Mouse (Mus musculus): ENCODE measurements at regions not wholly inside any gene's neighbourhood (a gene's known extent, or its start where the extent isn't known, plus 50 kb on each side); places are given as distances from the start of the nearest gene placed in this dataset.

GRCm38 (mm10) chr4:31463130-31463698 is 500.7 kb upstream of the Map3k7 start:
- WGBS (ENCODE audit: insufficient replicate concordance) = 66% methylated on average over 5 of the region's 5 CpGs

GRCm38 (mm10) chr4:31468306-31468705 is 495.6 kb upstream of the Map3k7 start:
- WGBS (ENCODE audit: insufficient replicate concordance) = 76% methylated on average over 9 of the region's 9 CpGs
- no peaks in the 10 kb centered on the region for H3K9me3 ChIP-seq (replicated peaks)
- H3K27ac ChIP-seq = no peak overlapping the region
- no peaks in the 10 kb centered on the region for H3K36me3 ChIP-seq
- no peak overlapping the region for H3K4me2 ChIP-seq
- H3K4me1 ChIP-seq = no peaks in the 10 kb centered on the region
- H3K4me3 ChIP-seq = no peak overlapping the region
- no peaks in the 10 kb centered on the region for H3K27me3 ChIP-seq (replicated peaks)
- no peak overlapping the region for H3K9ac ChIP-seq
- ATAC-seq = no peak

More at GRCm38 (mm10) chr4:31463130-31463698, 500.7 kb upstream of the Map3k7 start:
- Histone ChIP-seq H3K9me3 (replicated peaks) (no peaks in the 10 kb centered on the region), H3K27me3 (replicated peaks) (no peaks in the 10 kb centered on the region), H3K27ac (no peak overlapping the region), H3K4me3 (no peak overlapping the region), H3K36me3 (no peaks in the 10 kb centered on the region), H3K4me1 (no peaks in the 10 kb centered on the region), H3K9ac (no peak overlapping the region), H3K4me2 (no peak overlapping the region)
- ATAC-seq = no peak

- H3K4me1 ChIP-seq = no peaks in the 10 kb centered on the region
- H3K27ac ChIP-seq = no peak overlapping the region
- no peak overlapping the region for H3K4me2 ChIP-seq
- no peaks in the 10 kb centered on the region for H3K9me3 ChIP-seq (replicated peaks)
- no peak overlapping the region for H3K4me3 ChIP-seq
- no peak overlapping the region for H3K9ac ChIP-seq
- no peaks in the 10 kb centered on the region for H3K36me3 ChIP-seq
- no peak for ATAC-seq
- 63% methylated on average over 4 of the region's 4 CpGs for WGBS (ENCODE audit: insufficient replicate concordance)
- no peaks in the 10 kb centered on the region for H3K27me3 ChIP-seq (replicated peaks)
These were observed 494.1 kb upstream of the Map3k7 start for GRCm38 (mm10) chr4:31469803-31470202.

- Histone ChIP-seq H3K27ac (no peak overlapping the region), H3K9me3 (replicated peaks) (no peaks in the 10 kb centered on the region), H3K27me3 (replicated peaks) (no peaks in the 10 kb centered on the region), H3K9ac (no peak overlapping the region), H3K4me1 (no peaks in the 10 kb centered on the region), H3K4me3 (no peak overlapping the region), H3K4me2 (no peak overlapping the region), H3K36me3 (no peaks in the 10 kb centered on the region)
- no peak for ATAC-seq
- WGBS (ENCODE audit: insufficient replicate concordance) = 70% methylated on average over 3 of the region's 3 CpGs
These were observed 471.4 kb upstream of the Map3k7 start for GRCm38 (mm10) chr4:31492535-31492934.

GRCm38 (mm10) chr4:31493087-31493511 is 470.8 kb upstream of the Map3k7 start:
- Histone ChIP-seq H3K27ac (no peak overlapping the region), H3K9ac (no peak overlapping the region), H3K27me3 (replicated peaks) (no peaks in the 10 kb centered on the region), H3K4me2 (no peak overlapping the region), H3K4me3 (no peak overlapping the region), H3K36me3 (no peaks in the 10 kb centered on the region), H3K9me3 (replicated peaks) (no peaks in the 10 kb centered on the region), H3K4me1 (no peaks in the 10 kb centered on the region)
- WGBS (ENCODE audit: insufficient replicate concordance) = 65% methylated on average over 3 of the region's 3 CpGs
- ATAC-seq = no peak

- H3K36me3 ChIP-seq = no peaks in the 10 kb centered on the region
- H3K27ac ChIP-seq = no peak overlapping the region
- no peak overlapping the region for H3K4me3 ChIP-seq
- no peak overlapping the region for H3K4me2 ChIP-seq
- ATAC-seq = no peak
- H3K9me3 ChIP-seq (replicated peaks) = no peaks in the 10 kb centered on the region
- no peaks in the 10 kb centered on the region for H3K4me1 ChIP-seq
- 68% methylated on average over 2 of the region's 2 CpGs for WGBS (ENCODE audit: insufficient replicate concordance)
- no peak overlapping the region for H3K9ac ChIP-seq
- H3K27me3 ChIP-seq (replicated peaks) = no peaks in the 10 kb centered on the region
These were observed 464.0 kb upstream of the Map3k7 start for GRCm38 (mm10) chr4:31499888-31500287.

- Histone ChIP-seq H3K27me3 (replicated peaks) (no peaks in the 10 kb centered on the region), H3K36me3 (no peaks in the 10 kb centered on the region), H3K4me2 (no peak overlapping the region), H3K9ac (no peak overlapping the region), H3K4me3 (no peak overlapping the region), H3K4me1 (no peaks in the 10 kb centered on the region), H3K27ac (no peak overlapping the region), H3K9me3 (replicated peaks) (no peaks in the 10 kb centered on the region)
- ATAC-seq = no peak
- WGBS (ENCODE audit: insufficient replicate concordance) = 48% methylated on average over 4 of the region's 4 CpGs
These were observed 463.5 kb upstream of the Map3k7 start for GRCm38 (mm10) chr4:31500432-31500831.

GRCm38 (mm10) chr4:31525638-31526207 is 438.2 kb upstream of the Map3k7 start:
- H3K4me1 ChIP-seq = no peaks in the 10 kb centered on the region
- 54% methylated on average over 4 of the region's 4 CpGs for WGBS (ENCODE audit: insufficient replicate concordance)

GRCm38 (mm10) chr4:31536811-31537210 is 427.1 kb upstream of the Map3k7 start:
- 54% methylated on average over 1 of the region's 1 CpGs for WGBS (ENCODE audit: insufficient replicate concordance)
- no peak for ATAC-seq
- Histone ChIP-seq H3K9me3 (replicated peaks) (no peaks in the 10 kb centered on the region), H3K9ac (no peak overlapping the region), H3K4me3 (no peak overlapping the region), H3K27ac (no peak overlapping the region), H3K36me3 (no peaks in the 10 kb centered on the region), H3K27me3 (replicated peaks) (no peaks in the 10 kb centered on the region), H3K4me2 (no peak overlapping the region), H3K4me1 (no peaks in the 10 kb centered on the region)

More at GRCm38 (mm10) chr4:31525638-31526207, 438.2 kb upstream of the Map3k7 start:
- Histone ChIP-seq H3K36me3 (no peaks in the 10 kb centered on the region), H3K9me3 (replicated peaks) (no peaks in the 10 kb centered on the region), H3K27ac (no peak overlapping the region), H3K27me3 (replicated peaks) (no peaks in the 10 kb centered on the region), H3K9ac (no peak overlapping the region), H3K4me3 (no peak overlapping the region), H3K4me2 (no peak overlapping the region)
- no peak for ATAC-seq

GRCm38 (mm10) chr4:31553780-31554394 is 410.0 kb upstream of the Map3k7 start:
- Histone ChIP-seq H3K27me3 (replicated peaks) (no peaks in the 10 kb centered on the region), H3K4me1 (no peaks in the 10 kb centered on the region), H3K36me3 (no peaks in the 10 kb centered on the region), H3K9me3 (replicated peaks) (no peaks in the 10 kb centered on the region), H3K4me3 (no peak overlapping the region), H3K9ac (no peak overlapping the region), H3K4me2 (no peak overlapping the region), H3K27ac (no peak overlapping the region)
- ATAC-seq = no peak
- WGBS (ENCODE audit: insufficient replicate concordance) = 74% methylated on average over 16 of the region's 16 CpGs

GRCm38 (mm10) chr4:31555077-31555476 is 408.8 kb upstream of the Map3k7 start:
- ATAC-seq = no peak
- Histone ChIP-seq H3K4me2 (no peak overlapping the region), H3K4me3 (no peak overlapping the region), H3K9me3 (replicated peaks) (no peaks in the 10 kb centered on the region), H3K27me3 (replicated peaks) (no peaks in the 10 kb centered on the region), H3K9ac (no peak overlapping the region), H3K4me1 (no peaks in the 10 kb centered on the region), H3K36me3 (no peaks in the 10 kb centered on the region), H3K27ac (no peak overlapping the region)
- 69% methylated on average over 1 of the region's 1 CpGs for WGBS (ENCODE audit: insufficient replicate concordance)

GRCm38 (mm10) chr4:31557261-31557660 is 406.6 kb upstream of the Map3k7 start:
- H3K36me3 ChIP-seq = no peaks in the 10 kb centered on the region
- no peaks in the 10 kb centered on the region for H3K27me3 ChIP-seq (replicated peaks)
- WGBS (ENCODE audit: insufficient replicate concordance) = 75% methylated on average over 7 of the region's 7 CpGs
- no peaks in the 10 kb centered on the region for H3K9me3 ChIP-seq (replicated peaks)
- no peak overlapping the region for H3K9ac ChIP-seq
- ATAC-seq = no peak
- H3K4me3 ChIP-seq = no peak overlapping the region
- no peaks in the 10 kb centered on the region for H3K4me1 ChIP-seq
- no peak overlapping the region for H3K27ac ChIP-seq
- H3K4me2 ChIP-seq = no peak overlapping the region

Data from liver, embryonic 12.5 days (tissue).